Mouse (Mus musculus): Measurements from ENCODE around the gene Pilra. TPM values are rescaled to one million over a fixed set of nuclear protein-coding genes. Genes with fewer than 3 reads are reported as not detected.

The Pilra gene
- polyA plus RNA-seq, 1 experiment from 2014 or later: 2.5 TPM

DNA sequence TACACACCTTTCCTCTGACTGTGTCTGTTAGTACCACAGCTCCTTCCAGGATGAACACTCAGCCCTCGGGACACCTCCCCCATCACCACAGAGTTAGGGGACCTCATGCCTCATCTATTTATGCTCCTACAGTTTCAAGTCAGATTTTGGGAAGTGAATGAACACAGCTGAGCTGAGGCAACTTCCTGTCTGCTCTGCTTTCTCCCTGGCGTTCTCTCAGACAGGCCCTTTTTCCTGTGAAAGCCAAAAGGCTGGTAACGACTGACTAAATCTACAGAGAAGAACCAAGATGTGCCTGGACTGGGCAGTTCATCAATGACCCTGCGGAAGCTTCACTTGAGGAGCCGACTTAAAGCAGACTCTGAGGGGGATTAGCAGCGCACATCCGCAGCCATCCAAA, 5.8 kb downstream of the Pilra start:
- 68% methylated on average over 7 of the region's 7 CpGs for WGBS
- no peaks in the 10 kb centered on the region for H3K4me1 ChIP-seq (replicated peaks; ENCODE audit: control insufficient read depth, insufficient read depth, low read length)
- no peaks in the 10 kb centered on the region for H3K36me3 ChIP-seq (ENCODE audit: control insufficient read depth, insufficient read depth, low read length)
- H3K4me3 ChIP-seq (ENCODE audit: low read depth, low read length): no peak overlapping the region
- no peak overlapping the region for H3K9ac ChIP-seq (ENCODE audit: low read length)
- H3K9me3 ChIP-seq (ENCODE audit: control insufficient read depth, low read length): no peaks in the 10 kb centered on the region
- H3K27me3 ChIP-seq (replicated peaks; ENCODE audit: control insufficient read depth, insufficient read depth, low read length): no peaks in the 10 kb centered on the region
- DNase-seq (ENCODE audit: low spot score): no peak
- H3K4me2 ChIP-seq (ENCODE audit: low read length): no peak overlapping the region
- peak overlapping the region; percentile 38; the same call in 1 of the 2 replicates for H3K27ac ChIP-seq (ENCODE audit: low read depth)
- ATAC-seq (replicated peaks; ENCODE audit: low FRiP score, low TSS enrichment, low read depth): no peak

GRCm38 (mm10) chr5:137828694-137829093, 7.4 kb downstream of the Pilra start:
- no peak for ATAC-seq (replicated peaks; ENCODE audit: low FRiP score, low TSS enrichment, low read depth)
- WGBS: 82% methylated on average over 6 of the region's 6 CpGs

GRCm38 (mm10) chr5:137826421-137826820, 9.7 kb downstream of the Pilra start:
- Histone ChIP-seq H3K4me2 (ENCODE audit: low read length) (no peak overlapping the region), H3K9me3 (ENCODE audit: control insufficient read depth, low read length) (no peaks in the 10 kb centered on the region), H3K4me1 (replicated peaks; ENCODE audit: control insufficient read depth, insufficient read depth, low read length) (no peaks in the 10 kb centered on the region), H3K4me3 (ENCODE audit: low read depth, low read length) (no peak overlapping the region), H3K9ac (ENCODE audit: low read length) (no peak overlapping the region), H3K36me3 (ENCODE audit: control insufficient read depth, insufficient read depth, low read length) (no peaks in the 10 kb centered on the region), H3K27me3 (replicated peaks; ENCODE audit: control insufficient read depth, insufficient read depth, low read length) (no peaks in the 10 kb centered on the region), H3K27ac (ENCODE audit: low read depth) (no peak overlapping the region)
- WGBS: 47% methylated on average over 7 of the region's 7 CpGs
- DNase-seq (ENCODE audit: low spot score) (no peak), ATAC-seq (replicated peaks; ENCODE audit: low FRiP score, low TSS enrichment, low read depth) (no peak)

More at GRCm38 (mm10) chr5:137828694-137829093, 7.4 kb downstream of the Pilra start:
- Histone ChIP-seq H3K9ac (ENCODE audit: low read length) (no peak overlapping the region), H3K4me3 (ENCODE audit: low read depth, low read length) (no peak overlapping the region), H3K4me1 (replicated peaks; ENCODE audit: control insufficient read depth, insufficient read depth, low read length) (no peaks in the 10 kb centered on the region), H3K9me3 (ENCODE audit: control insufficient read depth, low read length) (no peaks in the 10 kb centered on the region), H3K27ac (ENCODE audit: low read depth) (no peak overlapping the region), H3K27me3 (replicated peaks; ENCODE audit: control insufficient read depth, insufficient read depth, low read length) (no peaks in the 10 kb centered on the region), H3K4me2 (ENCODE audit: low read length) (no peak overlapping the region), H3K36me3 (ENCODE audit: control insufficient read depth, insufficient read depth, low read length) (no peaks in the 10 kb centered on the region)
- DNase-seq (ENCODE audit: low spot score): no peak

DNA sequence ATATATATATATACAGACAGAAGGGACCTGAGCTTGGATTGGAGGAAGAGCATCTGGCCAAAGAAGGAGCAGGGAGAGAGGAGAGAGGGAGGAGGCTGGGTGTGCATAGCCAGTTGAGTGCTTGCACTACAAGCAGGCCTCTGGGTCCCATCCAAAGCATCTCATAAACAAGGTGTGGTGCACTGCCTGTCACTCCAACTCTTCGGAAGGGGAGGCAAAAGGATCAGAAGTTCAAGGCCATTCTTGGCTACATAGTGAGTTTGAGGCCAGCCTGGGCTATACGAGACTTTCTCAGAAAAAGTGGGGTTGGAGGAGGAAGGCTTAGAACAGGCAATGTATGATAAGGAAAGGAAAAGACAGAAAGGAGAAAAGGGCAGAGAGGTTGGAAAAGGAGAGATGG, 10.1 kb downstream of the Pilra start:
- H3K4me1 ChIP-seq (replicated peaks; ENCODE audit: control insufficient read depth, insufficient read depth, low read length): no peaks in the 10 kb centered on the region
- no peak overlapping the region for H3K4me3 ChIP-seq (ENCODE audit: low read depth, low read length)
- ATAC-seq (replicated peaks; ENCODE audit: low FRiP score, low TSS enrichment, low read depth): no peak
- no peak overlapping the region for H3K9ac ChIP-seq (ENCODE audit: low read length)
- WGBS: 79% methylated on average over 2 of the region's 2 CpGs
- DNase-seq (ENCODE audit: low spot score): no peak
- no peaks in the 10 kb centered on the region for H3K36me3 ChIP-seq (ENCODE audit: control insufficient read depth, insufficient read depth, low read length)
- H3K27me3 ChIP-seq (replicated peaks; ENCODE audit: control insufficient read depth, insufficient read depth, low read length): no peaks in the 10 kb centered on the region
- no peaks in the 10 kb centered on the region for H3K9me3 ChIP-seq (ENCODE audit: control insufficient read depth, low read length)
- H3K4me2 ChIP-seq (ENCODE audit: low read length): no peak overlapping the region
- no peak overlapping the region for H3K27ac ChIP-seq (ENCODE audit: low read depth)

- no peaks in the 10 kb centered on the region for H3K27me3 ChIP-seq (replicated peaks; ENCODE audit: control insufficient read depth, insufficient read depth, low read length)
- 91% methylated on average over 3 of the region's 3 CpGs for WGBS
- H3K4me2 ChIP-seq (ENCODE audit: low read length): no peak overlapping the region
- no peaks in the 10 kb centered on the region for H3K9me3 ChIP-seq (ENCODE audit: control insufficient read depth, low read length)
- no peak overlapping the region for H3K4me3 ChIP-seq (ENCODE audit: low read depth, low read length)
- DNase-seq (ENCODE audit: low spot score) (no peak), ATAC-seq (replicated peaks; ENCODE audit: low FRiP score, low TSS enrichment, low read depth) (no peak)
- no peaks in the 10 kb centered on the region for H3K36me3 ChIP-seq (ENCODE audit: control insufficient read depth, insufficient read depth, low read length)
- H3K4me1 ChIP-seq (replicated peaks; ENCODE audit: control insufficient read depth, insufficient read depth, low read length): no peaks in the 10 kb centered on the region
- H3K27ac ChIP-seq (ENCODE audit: low read depth): no peak overlapping the region
- H3K9ac ChIP-seq (ENCODE audit: low read length): no peak overlapping the region
These were observed 11.1 kb downstream of the Pilra start for GRCm38 (mm10) chr5:137825030-137825429.

DNA sequence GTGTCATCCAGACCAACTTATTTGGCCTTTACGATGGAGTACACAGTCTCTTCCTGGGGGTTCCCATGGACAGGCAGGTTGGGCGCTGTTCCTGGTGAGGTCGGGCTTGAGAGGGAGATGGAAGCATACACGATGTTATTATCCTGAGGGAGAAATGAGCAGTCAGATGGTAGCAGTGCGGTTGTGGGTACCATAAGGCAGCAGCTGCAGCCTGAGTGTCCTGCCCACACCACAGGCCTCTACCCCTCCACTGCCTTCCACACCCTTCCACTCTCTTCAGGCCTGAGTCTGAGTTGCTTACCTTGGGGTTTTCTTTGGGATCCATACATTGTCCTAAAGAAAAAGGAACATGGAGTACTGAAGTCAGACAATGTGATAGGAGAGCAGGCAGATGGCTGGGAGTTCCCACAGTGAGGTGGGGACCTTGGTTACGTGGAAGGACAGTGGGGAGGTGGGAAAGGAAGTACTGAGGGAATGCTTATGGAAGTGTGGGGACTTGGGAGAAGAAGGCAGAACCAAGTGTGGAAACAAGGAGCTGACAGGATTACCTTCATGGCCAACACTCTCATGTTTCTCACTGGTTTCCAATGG, 12.5 kb downstream of the Pilra start:
- Histone ChIP-seq H3K9ac (ENCODE audit: low read length) (no peak overlapping the region), H3K4me3 (ENCODE audit: low read depth, low read length) (no peak overlapping the region), H3K4me1 (replicated peaks; ENCODE audit: control insufficient read depth, insufficient read depth, low read length) (no peaks in the 10 kb centered on the region), H3K4me2 (ENCODE audit: low read length) (no peak overlapping the region), H3K27me3 (replicated peaks; ENCODE audit: control insufficient read depth, insufficient read depth, low read length) (no peaks in the 10 kb centered on the region), H3K27ac (ENCODE audit: low read depth) (no peak overlapping the region), H3K9me3 (ENCODE audit: control insufficient read depth, low read length) (no peaks in the 10 kb centered on the region), H3K36me3 (ENCODE audit: control insufficient read depth, insufficient read depth, low read length) (no peaks in the 10 kb centered on the region)
- ATAC-seq (replicated peaks; ENCODE audit: low FRiP score, low TSS enrichment, low read depth) (no peak), DNase-seq (ENCODE audit: low spot score) (no peak)
- 88% methylated on average over 6 of the region's 6 CpGs for WGBS

- 82% methylated on average over 1 of the region's 1 CpGs for WGBS
- ATAC-seq (replicated peaks; ENCODE audit: low FRiP score, low TSS enrichment, low read depth): no peak
- H3K9ac ChIP-seq (ENCODE audit: low read length): no peak overlapping the region
These were observed 13.5 kb downstream of the Pilra start for GRCm38 (mm10) chr5:137822602-137823001.

DNA sequence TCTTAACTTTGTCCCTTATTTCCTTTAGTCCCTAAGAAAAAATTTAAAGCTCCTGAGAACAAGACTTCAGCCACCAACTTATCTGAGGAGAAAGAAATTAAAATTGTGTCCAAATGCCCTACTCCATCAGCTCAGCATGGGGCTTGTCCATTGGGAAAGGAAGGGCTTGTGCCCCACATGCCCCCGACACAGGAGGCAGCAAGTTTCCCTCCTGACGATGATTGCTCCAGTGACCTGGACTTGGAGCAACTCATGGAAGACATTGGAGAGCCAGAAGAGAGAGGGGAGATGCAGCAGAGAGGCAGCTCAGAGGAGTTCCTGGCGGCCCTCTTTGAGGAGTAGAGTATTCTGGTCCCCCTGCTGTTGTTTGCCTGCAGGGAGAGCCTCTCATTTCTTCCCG, 14.0 kb downstream of the Pilra start:
- DNase-seq (ENCODE audit: low spot score): no peak
- H3K27ac ChIP-seq (ENCODE audit: low read depth): no peak overlapping the region
- no peak for ATAC-seq (replicated peaks; ENCODE audit: low FRiP score, low TSS enrichment, low read depth)
- WGBS: 63% methylated on average over 4 of the region's 4 CpGs
- no peak overlapping the region for H3K4me3 ChIP-seq (ENCODE audit: low read depth, low read length)
- H3K4me2 ChIP-seq (ENCODE audit: low read length): no peak overlapping the region
- no peak overlapping the region for H3K9ac ChIP-seq (ENCODE audit: low read length)
- no peaks in the 10 kb centered on the region for H3K9me3 ChIP-seq (ENCODE audit: control insufficient read depth, low read length)
- H3K27me3 ChIP-seq (replicated peaks; ENCODE audit: control insufficient read depth, insufficient read depth, low read length): no peaks in the 10 kb centered on the region
- no peaks in the 10 kb centered on the region for H3K4me1 ChIP-seq (replicated peaks; ENCODE audit: control insufficient read depth, insufficient read depth, low read length)
- no peaks in the 10 kb centered on the region for H3K36me3 ChIP-seq (ENCODE audit: control insufficient read depth, insufficient read depth, low read length)

More at GRCm38 (mm10) chr5:137822602-137823001, 13.5 kb downstream of the Pilra start:
- H3K4me1 ChIP-seq (replicated peaks; ENCODE audit: control insufficient read depth, insufficient read depth, low read length): no peaks in the 10 kb centered on the region
- no peaks in the 10 kb centered on the region for H3K36me3 ChIP-seq (ENCODE audit: control insufficient read depth, insufficient read depth, low read length)
- no peaks in the 10 kb centered on the region for H3K27me3 ChIP-seq (replicated peaks; ENCODE audit: control insufficient read depth, insufficient read depth, low read length)
- no peak overlapping the region for H3K4me3 ChIP-seq (ENCODE audit: low read depth, low read length)
- H3K4me2 ChIP-seq (ENCODE audit: low read length): no peak overlapping the region
- H3K9me3 ChIP-seq (ENCODE audit: control insufficient read depth, low read length): no peaks in the 10 kb centered on the region
- no peak overlapping the region for H3K27ac ChIP-seq (ENCODE audit: low read depth)
- no peak for DNase-seq (ENCODE audit: low spot score)

- ATAC-seq (replicated peaks; ENCODE audit: low FRiP score, low TSS enrichment, low read depth) (no peak), DNase-seq (ENCODE audit: low spot score) (no peak)
- H3K4me2 ChIP-seq (ENCODE audit: low read length): no peak overlapping the region
- H3K27me3 ChIP-seq (replicated peaks; ENCODE audit: control insufficient read depth, insufficient read depth, low read length): no peaks in the 10 kb centered on the region
- 70% methylated on average over 4 of the region's 4 CpGs for WGBS
- no peaks in the 10 kb centered on the region for H3K4me1 ChIP-seq (replicated peaks; ENCODE audit: control insufficient read depth, insufficient read depth, low read length)
- no peaks in the 10 kb centered on the region for H3K36me3 ChIP-seq (ENCODE audit: control insufficient read depth, insufficient read depth, low read length)
- H3K9me3 ChIP-seq (ENCODE audit: control insufficient read depth, low read length): no peaks in the 10 kb centered on the region
- no peak overlapping the region for H3K4me3 ChIP-seq (ENCODE audit: low read depth, low read length)
- no peak overlapping the region for H3K27ac ChIP-seq (ENCODE audit: low read depth)
- H3K9ac ChIP-seq (ENCODE audit: low read length): no peak overlapping the region
These were observed 18.4 kb downstream of the Pilra start for GRCm38 (mm10) chr5:137817466-137818222.

All from intestine, embryonic 14.5 days (tissue).